ENCODE assay signal across 18 mouse cellular contexts in genomic region chr13:99216005-99216404, GRCm38 (mm10). TPM values are rescaled to one million over a fixed set of nuclear protein-coding genes. Genes with fewer than 3 reads are reported as not detected.
A peak's percentile ranks its signal among the peaks of the same experiment; 100 is the strongest.
DNase-seq lines count a peak whose midpoint lies in the region; ATAC-seq and TF ChIP-seq lines count a peak whose summit lies in the region.
"Had no signal": no experiment of that assay in that cellular context is flagged by ENCODE, and none has a peak within 500 bp of the region (broad histone marks: within the 10 kb centered on the region; RNA-seq: fewer than 3 reads in every experiment).

No protein-coding gene starts in this region.

- 0 out of 2 replicates have a peak, but pooled peaks have one; percentile 51 for ATAC-seq in forebrain, embryonic 15.5 days (replicated peaks)
- no peak for ATAC-seq in forebrain, embryonic 12.5 days (ENCODE audit: low FRiP score)
- ATAC-seq in forebrain, postnatal 0 days: peak; percentile 76
- ATAC-seq in forebrain, embryonic 11.5 days (replicated peaks; ENCODE audit: low FRiP score): no peak

- H3K4me1 ChIP-seq in forebrain, embryonic 15.5 days: 0 out of 2 replicates have a peak, but pooled peaks cover 4% of the 10 kb centered on the region
- H3K4me1 ChIP-seq in forebrain, embryonic 12.5 days: no peaks in the 10 kb centered on the region
- no peaks in the 10 kb centered on the region for H3K4me1 ChIP-seq in forebrain, postnatal 0 days (ENCODE audit: insufficient read depth)
- no peaks in the 10 kb centered on the region for H3K4me1 ChIP-seq in forebrain, embryonic 11.5 days (replicated peaks; ENCODE audit: control insufficient read depth, insufficient read depth, low read length)
- H3K4me1 ChIP-seq: embryonic facial prominence, embryonic 12.5 days had no signal

- no peak overlapping the region for H3K4me2 ChIP-seq in forebrain, embryonic 15.5 days (replicated peaks)
- no peak overlapping the region for H3K4me2 ChIP-seq in forebrain, embryonic 12.5 days
- H3K4me2 ChIP-seq in forebrain, postnatal 0 days (ENCODE audit: low read depth): no peak overlapping the region
- no peak overlapping the region for H3K4me2 ChIP-seq in forebrain, embryonic 11.5 days (ENCODE audit: low read depth, low read length, severe bottlenecking)
- H3K4me2 ChIP-seq: embryonic facial prominence, embryonic 12.5 days had no signal

- no peak overlapping the region for H3K4me3 ChIP-seq in forebrain, embryonic 15.5 days
- H3K4me3 ChIP-seq in forebrain, embryonic 12.5 days (replicated peaks): no peak overlapping the region
- H3K4me3 ChIP-seq in forebrain, postnatal 0 days (ENCODE audit: low read depth, low read length): no peak overlapping the region
- no peak overlapping the region for H3K4me3 ChIP-seq in forebrain, embryonic 11.5 days (ENCODE audit: low read depth, low read length)
- H3K4me3 ChIP-seq: embryonic facial prominence, embryonic 10.5 days; embryonic facial prominence, embryonic 12.5 days had no signal

- H3K27ac ChIP-seq in forebrain, embryonic 15.5 days (replicated peaks): no peak overlapping the region
- H3K27ac ChIP-seq in forebrain, embryonic 12.5 days: no peak overlapping the region
- no peak overlapping the region for H3K27ac ChIP-seq in forebrain, postnatal 0 days (ENCODE audit: low read depth, low read length)
- H3K27ac ChIP-seq in forebrain, embryonic 11.5 days (ENCODE audit: low read depth, low read length): no peak overlapping the region
- H3K27ac ChIP-seq: embryonic facial prominence, embryonic 10.5 days; embryonic facial prominence, embryonic 12.5 days had no signal

- H3K27me3 ChIP-seq in forebrain, embryonic 15.5 days: no peaks in the 10 kb centered on the region
- no peaks in the 10 kb centered on the region for H3K27me3 ChIP-seq in forebrain, embryonic 12.5 days
- no peaks in the 10 kb centered on the region for H3K27me3 ChIP-seq in forebrain, postnatal 0 days (ENCODE audit: insufficient read depth, low read length)
- no peaks in the 10 kb centered on the region for H3K27me3 ChIP-seq in forebrain, embryonic 11.5 days (ENCODE audit: control insufficient read depth, insufficient read depth, low read length)
- H3K27me3 ChIP-seq: embryonic facial prominence, embryonic 12.5 days had no signal

- WGBS in forebrain, embryonic 15.5 days: 57% methylated on average over 2 of the region's 2 CpGs
- WGBS in forebrain, embryonic 12.5 days: 80% methylated on average over 2 of the region's 2 CpGs
- 48% methylated on average over 2 of the region's 2 CpGs for WGBS in forebrain, postnatal 0 days
- WGBS in forebrain, embryonic 11.5 days: 75% methylated on average over 2 of the region's 2 CpGs

- no peak for TF ChIP-seq CTCF in forebrain, postnatal 0 days (IDR thresholded peaks at IDR 0.05; ENCODE audit: low read depth)
- TF ChIP-seq CTCF in brain, embryonic 14.5 days (IDR thresholded peaks at IDR 0.05; ENCODE audit: borderline replicate concordance, extremely low read depth, insufficient read depth, insufficient read length): no peak

- H3K9me3 ChIP-seq in forebrain, embryonic 15.5 days: no peaks in the 10 kb centered on the region
- H3K9me3 ChIP-seq in forebrain, embryonic 12.5 days: no peaks in the 10 kb centered on the region
- H3K9me3 ChIP-seq in forebrain, postnatal 0 days (ENCODE audit: low read length): no peaks in the 10 kb centered on the region
- no peaks in the 10 kb centered on the region for H3K9me3 ChIP-seq in forebrain, embryonic 11.5 days (ENCODE audit: control insufficient read depth, low read length)
- H3K9me3 ChIP-seq: embryonic facial prominence, embryonic 10.5 days; embryonic facial prominence, embryonic 12.5 days had no signal

- H3K9ac ChIP-seq in forebrain, embryonic 15.5 days (replicated peaks): no peak overlapping the region
- no peak overlapping the region for H3K9ac ChIP-seq in forebrain, embryonic 12.5 days
- H3K9ac ChIP-seq in forebrain, postnatal 0 days: no peak overlapping the region
- no peak overlapping the region for H3K9ac ChIP-seq in forebrain, embryonic 11.5 days (ENCODE audit: low read length)
- H3K9ac ChIP-seq: embryonic facial prominence, embryonic 12.5 days had no signal

- DNase-seq in forebrain, postnatal 0 days: peak; percentile 38
- DNase-seq in forebrain, embryonic 11.5 days (ENCODE audit: low spot score): no peak
- DNase-seq in brain, embryonic 14.5 days (ENCODE audit: low read depth): peak; percentile 56
- DNase-seq in right cerebral cortex, postnatal 10 days (ENCODE audit: low spot score in 2 of 2): no peak
- DNase-seq: adrenal gland, adult 2 months; adrenal gland, postnatal 10 days; adrenal gland, postnatal 25 days; cerebellum, adult 11-12 months; cerebellum, adult 2 months; cerebellum, adult 9-10 months; cerebellum, postnatal 10 days; cerebellum, postnatal 25 days had no signal

- no peak for TF ChIP-seq POLR2A in brain, embryonic 14.5 days (IDR thresholded peaks at IDR 0.05; ENCODE audit: borderline replicate concordance, extremely low read depth, insufficient read depth, insufficient read length, poor library complexity, severe bottlenecking)

- H3K36me3 ChIP-seq in forebrain, embryonic 15.5 days: no peaks in the 10 kb centered on the region
- H3K36me3 ChIP-seq in forebrain, embryonic 12.5 days (replicated peaks): no peaks in the 10 kb centered on the region
- H3K36me3 ChIP-seq in forebrain, postnatal 0 days (ENCODE audit: insufficient read depth): no peaks in the 10 kb centered on the region
- no peaks in the 10 kb centered on the region for H3K36me3 ChIP-seq in forebrain, embryonic 11.5 days (ENCODE audit: control insufficient read depth, insufficient read depth, low read length)
- H3K36me3 ChIP-seq: embryonic facial prominence, embryonic 10.5 days; embryonic facial prominence, embryonic 12.5 days had no signal

RNA-seq across cellular contexts. Expression of gene Zfp366, which starts 31.4 kb away (rescaled TPM):
- polyA plus RNA-seq in forebrain, embryonic 15.5 days (2015; fragmentation: Nextera tagmentation; extraction: Ambion mirVana): 0.36 and 0.45 TPM in 2 replicates
- polyA plus RNA-seq in forebrain, embryonic 12.5 days (2016; fragmentation: Nextera tagmentation; extraction: Ambion mirVana): 0.45 and 0.46 TPM in 2 replicates
- total RNA-seq in forebrain, postnatal 0 days (2014; rRNA removed): 1.8 and 3.0 TPM in 2 replicates
- polyA plus RNA-seq in forebrain, postnatal 0 days (2015; fragmentation: Nextera tagmentation; extraction: Ambion mirVana): 0.41 and 0.47 TPM in 2 replicates
- 0.72 and 0.73 TPM in 2 replicates for polyA plus RNA-seq in forebrain, embryonic 11.5 days (2014; fragmentation: Nextera tagmentation; extraction: Ambion mirVana)
- 1.1 and 4.4 TPM in 2 replicates for polyA plus RNA-seq in brain, embryonic 14.5 days (2012; rRNA removed)
- total RNA-seq: MEL had no signal
- polyA plus RNA-seq: C2C12 had no signal

Comparison
In these comparisons a context has a peak if more than half of its experiments do, and no peak if none do; other contexts are left out.
1. ATAC-seq: peak in forebrain, embryonic 15.5 days (single experiment) and forebrain, postnatal 0 days (single experiment); none in forebrain, embryonic 12.5 days (single experiment) and forebrain, embryonic 11.5 days (single experiment).
2. DNase-seq: peak in forebrain, postnatal 0 days (single experiment) and brain, embryonic 14.5 days (single experiment); none in forebrain, embryonic 11.5 days (single experiment) and right cerebral cortex, postnatal 10 days (0 of 2).